Mouse (Mus musculus) heart, adult 8-10 months (tissue): Measurements from ENCODE around the gene Mta1. TPM values are rescaled to one million over a fixed set of nuclear protein-coding genes. Genes with fewer than 3 reads are reported as not detected.
A peak's percentile ranks its signal among the peaks of the same experiment; 100 is the strongest.

ENCODE experiments used
- DNase-seq: peaks from one replicate; pipeline ENCODE4 v3.0.0; 2022; ENCODE audit warnings: low spot score
- total RNA-seq, 4 experiments: library from RNA; stranded (reverse); gene quantifications; 2 replicates each; pipeline ENCODE4 v1.2.4; 2022

The Mta1 gene
- total RNA-seq, result 10 to 100 TPM; 45.0 to 47.2 (median 46.1) TPM

DNA sequence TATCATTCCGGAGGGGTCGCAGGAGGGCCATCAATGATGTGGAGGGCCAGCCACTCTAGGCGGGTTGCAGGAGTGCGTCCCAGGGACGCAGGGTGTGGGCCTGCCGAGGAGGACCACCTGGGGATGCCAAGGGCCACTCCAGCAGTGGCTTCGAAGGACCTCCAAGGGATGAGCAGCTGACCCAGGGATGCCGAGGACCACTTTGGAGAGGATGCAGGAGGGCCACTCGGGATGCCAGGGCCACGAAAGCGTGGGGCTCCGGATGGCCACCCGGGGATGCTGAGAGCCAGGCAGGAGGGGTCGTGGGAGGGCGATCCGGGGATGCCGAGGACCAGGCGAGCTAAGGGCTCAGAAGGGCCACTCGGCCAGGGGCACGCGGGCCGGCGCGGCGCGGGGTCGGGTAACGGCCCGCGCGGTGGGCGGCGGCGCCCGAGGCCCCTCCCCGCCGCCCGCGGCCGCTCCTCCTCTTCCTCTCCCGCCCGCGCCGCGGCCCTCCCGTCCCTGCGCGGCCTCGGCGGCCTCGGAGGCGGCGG, at the start of gene Mta1:
Mta1 (plus strand) TSS at position 530 of the 533 bp plus-strand sequence.
- no peak for DNase-seq

DNA sequence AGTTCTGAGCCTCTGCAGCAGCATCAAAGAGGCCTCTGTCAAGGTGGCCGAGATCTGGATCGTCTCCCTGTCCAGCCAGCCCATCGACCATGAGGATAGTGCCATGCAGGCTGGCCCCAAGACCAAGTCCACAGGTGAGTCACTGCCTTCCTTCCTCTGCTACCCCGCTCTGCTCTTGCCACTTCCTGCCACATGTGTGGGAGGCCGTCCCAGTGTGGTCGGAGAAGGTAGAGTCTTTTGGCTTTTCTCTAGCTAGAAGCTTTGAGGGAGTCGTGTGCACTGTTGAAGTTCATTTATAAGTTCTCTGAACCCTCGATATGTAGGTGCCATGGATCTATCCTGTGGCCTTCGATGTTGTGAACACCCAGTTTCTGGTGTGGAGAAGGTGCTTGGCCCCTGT, 48.2 kb upstream of the Mta1 start:
- DNase-seq, result no peak

DNA sequence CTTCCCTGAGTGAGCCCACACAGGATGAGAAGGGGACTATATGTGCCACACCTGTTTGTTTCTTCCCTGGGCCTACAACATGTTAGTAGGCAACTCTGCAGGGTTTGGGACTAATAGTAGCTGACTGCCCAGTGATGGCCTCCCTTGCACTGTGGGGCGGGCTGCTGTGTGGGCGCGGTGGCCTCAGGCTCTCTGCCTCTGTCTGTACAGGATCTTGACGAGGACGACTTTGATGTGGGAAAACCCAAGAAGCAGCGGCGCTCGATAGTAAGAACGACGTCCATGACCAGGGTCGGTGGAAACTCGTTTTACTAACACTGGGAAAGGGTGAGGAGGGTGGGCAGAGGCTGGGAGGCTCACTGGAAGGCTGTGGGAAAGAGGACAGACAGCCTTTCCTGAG, 47.4 kb upstream of the Mta1 start:
- DNase-seq, result no peak

DNA sequence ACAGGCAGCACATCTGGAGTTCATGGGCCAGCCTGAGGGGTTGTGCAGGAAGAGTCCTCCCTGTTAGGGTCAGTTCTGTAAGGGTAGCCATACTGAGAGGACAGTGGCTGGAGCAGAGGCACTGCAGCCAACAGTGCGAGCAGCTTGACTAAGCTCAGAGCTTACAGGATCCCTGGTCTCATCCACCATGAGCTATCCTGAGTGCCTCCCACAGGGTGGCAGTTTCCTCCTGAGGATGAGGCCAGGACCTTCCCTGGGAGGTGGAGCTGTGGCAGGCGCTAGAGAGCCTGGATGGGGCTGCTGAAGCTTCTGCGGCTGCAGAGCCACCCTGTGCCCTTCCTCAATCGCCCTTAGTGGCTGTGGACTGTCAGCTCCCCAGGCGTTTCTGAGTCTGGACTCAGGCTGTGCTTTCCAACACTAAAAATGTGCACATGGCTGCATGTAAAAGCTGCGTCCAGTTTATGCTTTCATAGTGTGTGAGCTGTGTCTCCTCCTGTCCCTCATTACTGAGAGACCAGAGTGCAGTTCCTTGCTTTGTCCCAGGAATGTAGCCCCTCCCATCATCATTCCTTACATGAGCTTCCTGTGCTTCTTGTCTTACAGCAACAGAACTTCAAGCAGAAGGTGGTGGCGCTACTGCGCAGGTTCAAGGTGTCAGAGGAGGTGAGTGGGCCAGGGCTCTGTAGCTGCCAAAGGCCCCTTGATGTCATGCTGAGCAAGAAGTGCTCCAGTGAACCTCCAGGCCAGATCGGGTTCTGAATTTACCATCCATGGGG, 46.3 kb upstream of the Mta1 start:
- DNase-seq, result no peak

DNA sequence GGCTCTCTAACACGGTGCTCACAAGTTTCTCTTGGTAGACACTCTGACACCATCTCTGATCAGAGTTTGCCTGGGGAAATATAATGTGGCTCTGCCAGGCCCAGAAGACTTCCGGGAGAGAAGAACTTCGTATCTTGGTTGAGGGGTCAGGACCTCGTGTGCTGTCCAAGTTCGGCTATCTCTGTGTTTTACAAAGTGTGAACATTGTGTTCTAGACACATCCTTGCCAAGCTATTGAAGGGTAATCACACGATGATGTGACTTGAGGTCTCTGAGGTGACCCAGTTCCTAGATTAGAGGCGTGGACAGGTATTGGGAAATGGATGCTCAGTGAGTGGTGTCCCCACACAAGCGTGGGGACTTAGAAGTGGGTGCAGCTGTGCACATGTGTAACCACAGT, 42.0 kb upstream of the Mta1 start:
- peak; percentile 36 for DNase-seq

DNA sequence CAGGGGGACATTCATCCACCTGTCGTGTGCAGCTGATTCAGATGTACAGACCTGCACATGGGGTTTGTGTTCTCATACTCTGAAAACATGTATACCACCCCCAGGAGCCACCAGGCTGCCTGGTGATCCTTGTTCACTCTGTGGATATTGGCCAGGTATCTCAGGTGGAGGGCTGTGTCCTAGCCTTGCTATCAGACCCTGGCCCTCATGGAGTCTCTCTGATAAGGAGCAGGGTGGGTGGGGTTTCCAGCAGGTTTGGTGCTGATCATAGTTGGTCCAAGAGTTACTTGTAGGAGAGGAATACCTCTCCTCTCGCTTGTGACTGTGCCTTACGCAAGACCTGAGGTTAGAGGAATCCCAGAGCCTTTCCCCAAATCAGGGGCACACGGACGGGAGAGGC, 37.9 kb upstream of the Mta1 start:
- DNase-seq, result no peak

DNA sequence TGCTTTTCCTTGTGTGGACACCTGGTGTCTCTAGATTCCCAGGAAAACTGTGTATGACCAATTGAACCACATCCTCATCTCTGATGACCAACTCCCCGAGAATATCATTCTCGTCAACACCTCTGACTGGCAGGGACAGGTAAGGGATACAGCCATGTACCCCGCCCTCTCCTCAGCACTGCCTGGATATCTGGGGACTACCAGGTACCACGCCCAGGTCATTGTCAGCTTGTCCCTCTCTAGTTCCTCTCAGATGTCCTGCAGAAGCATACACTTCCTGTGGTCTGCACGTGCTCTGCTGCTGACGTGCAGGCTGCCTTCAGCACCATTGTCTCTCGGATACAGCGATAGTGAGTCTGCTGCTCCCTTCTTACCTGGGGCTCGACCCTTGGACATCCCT, 36.5 kb upstream of the Mta1 start:
- no peak for DNase-seq

DNA sequence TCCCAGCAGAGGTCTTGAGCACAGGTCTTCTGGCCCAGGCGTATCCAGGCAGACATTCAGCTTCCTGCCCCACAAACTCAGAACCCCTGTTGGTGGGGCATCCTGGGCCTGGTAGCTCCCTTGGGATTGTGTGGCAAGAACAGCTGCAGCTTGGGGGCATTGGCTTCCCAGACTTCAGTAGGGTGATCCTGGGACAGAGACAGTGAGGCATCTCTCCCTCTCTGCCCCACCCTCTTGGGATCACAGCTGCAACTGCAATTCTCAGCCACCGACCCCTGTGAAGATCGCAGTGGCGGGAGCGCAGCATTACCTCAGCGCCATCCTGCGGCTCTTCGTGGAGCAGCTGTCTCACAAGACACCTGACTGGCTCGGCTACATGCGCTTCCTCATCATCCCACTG, 35.9 kb upstream of the Mta1 start:
- DNase-seq, result no peak

DNA sequence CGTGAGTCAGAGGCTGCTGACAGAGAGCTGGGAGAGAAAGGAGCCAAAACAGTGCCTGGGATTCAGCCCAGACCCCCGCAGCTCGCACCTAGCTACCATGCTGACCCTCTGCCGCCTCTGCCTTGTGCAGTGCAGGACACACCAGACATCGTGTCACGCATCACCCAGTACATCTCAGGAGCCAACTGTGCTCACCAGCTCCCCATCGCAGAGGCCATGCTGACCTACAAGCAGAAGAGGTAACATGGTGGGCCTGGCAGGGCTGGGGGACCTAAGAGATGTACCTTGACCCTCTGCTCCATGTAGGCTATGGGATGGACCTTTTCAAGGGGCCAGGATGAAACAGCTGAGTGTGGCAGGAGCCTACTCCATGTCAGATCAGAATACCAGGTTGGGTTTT, 34.4 kb upstream of the Mta1 start:
- DNase-seq, result no peak

DNA sequence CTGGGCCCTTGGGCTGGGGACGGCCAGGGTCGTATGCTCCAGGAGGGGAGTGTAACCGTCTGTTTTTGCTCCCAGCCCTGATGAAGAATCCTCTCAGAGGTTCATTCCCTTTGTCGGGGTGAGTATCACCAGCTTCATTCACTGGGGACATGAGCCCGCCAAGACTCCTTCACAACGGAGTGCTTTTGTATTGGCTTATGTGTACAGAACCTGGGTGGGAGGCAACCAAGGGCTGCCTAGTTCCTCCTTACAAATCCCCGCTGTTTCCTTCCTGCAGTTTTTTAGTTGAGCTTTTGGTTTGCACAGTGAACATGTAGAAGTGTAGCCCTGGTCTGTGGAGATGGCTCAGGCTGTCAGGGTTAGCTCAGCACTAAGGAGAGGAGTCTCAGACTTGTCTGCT, 30.1 kb upstream of the Mta1 start:
- DNase-seq, result no peak

DNA sequence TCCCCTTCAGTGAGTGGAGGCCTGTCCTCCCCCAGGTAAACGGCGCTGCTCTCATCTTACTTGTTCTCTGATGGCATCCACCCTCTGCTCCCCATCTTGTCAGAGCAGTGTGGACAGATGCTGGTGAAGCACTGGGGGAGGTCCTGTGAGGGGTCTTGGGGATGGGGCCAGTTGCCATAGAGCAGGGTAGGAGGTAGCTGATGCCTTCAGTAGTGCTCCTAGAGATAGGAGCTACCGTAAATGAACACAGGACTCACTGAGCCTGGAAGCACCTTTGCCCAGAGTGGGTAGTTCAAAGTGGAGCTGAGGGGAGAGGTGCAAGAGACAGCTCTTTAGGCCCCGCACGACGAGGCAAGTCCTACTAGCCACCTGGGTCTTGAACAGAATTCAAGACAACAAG, 28.7 kb upstream of the Mta1 start:
- no peak for DNase-seq

DNA sequence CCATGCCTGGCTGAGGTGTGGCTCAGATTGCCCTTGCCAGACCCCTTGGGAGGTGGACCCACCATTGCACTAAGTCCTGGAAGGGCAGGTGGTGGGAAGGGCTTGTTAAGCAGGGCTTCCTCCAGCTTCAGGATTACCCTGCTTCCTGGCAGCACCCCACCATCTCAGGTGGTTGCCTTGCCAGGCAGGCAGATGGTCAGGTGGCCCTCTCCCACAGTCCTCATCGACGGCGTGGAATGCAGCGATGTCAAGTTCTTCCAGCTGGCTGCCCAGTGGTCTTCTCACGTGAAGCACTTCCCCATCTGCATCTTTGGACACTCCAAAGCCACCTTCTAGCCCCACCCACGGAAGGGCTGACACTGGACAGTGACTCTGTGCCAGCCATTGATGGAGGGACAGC, 26.8 kb upstream of the Mta1 start:
- no peak for DNase-seq

DNA sequence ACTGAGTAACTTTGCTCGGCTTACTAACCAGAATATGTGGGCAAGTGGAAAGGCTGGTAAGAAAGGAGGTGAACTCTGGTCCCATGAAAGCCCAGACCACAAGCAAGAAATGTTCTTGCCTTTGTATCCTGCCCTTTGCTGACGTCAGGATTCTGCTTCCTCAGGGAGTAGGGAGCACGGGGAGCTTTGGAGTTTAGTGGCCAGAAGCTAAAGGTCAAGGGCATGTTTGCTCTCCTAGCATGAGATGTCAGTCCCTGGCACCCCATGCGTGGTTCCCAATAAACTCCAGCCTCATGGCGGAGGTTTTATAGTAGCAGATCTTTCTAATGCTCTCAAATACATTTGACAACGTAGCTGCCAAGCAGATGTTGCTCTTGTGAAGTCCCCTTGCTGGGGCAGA, 26.3 kb upstream of the Mta1 start:
- no peak for DNase-seq

DNA sequence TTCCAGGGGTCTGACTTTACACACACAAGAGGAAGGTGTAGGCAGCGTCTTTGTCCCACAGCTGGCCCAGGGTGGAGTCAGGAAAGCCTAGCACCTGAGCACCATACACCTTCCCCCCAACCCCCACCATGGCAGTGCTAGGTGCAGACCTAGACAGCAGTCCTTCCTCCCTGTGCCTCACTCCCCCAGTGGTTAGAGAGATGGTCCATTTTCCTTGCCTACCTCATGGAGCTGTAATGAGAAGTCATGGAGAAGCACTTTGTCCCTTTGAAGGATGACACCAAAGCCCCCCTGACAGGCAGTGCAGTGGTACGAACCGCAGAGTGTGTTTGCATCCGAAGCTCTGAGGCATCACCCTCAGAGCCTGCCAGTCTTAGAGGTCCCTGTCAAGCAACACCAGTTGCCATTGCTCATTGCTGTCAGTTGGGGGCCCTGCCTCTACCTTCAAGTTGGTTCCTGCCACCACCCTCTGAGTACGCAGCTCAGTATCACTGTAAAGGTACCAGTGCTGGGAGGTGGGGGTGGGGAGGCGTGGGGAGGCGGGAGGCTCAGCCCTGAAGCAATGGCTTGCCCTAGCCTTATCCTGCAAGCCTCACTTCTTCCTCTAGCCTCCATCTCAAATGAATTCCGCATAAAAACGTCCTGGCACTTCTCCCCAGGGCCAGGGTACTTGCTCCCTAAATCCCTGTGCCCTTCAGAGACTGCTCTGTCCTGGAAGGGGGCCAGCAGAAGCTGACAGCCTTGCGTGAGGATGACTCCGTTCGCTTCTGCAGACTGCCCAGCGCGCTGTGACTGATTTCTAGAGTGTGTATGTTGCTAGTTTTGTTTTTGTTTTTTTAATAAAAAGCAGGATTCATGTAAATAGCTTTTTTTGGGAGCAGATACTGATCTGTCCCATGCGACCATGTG, 24.4 kb upstream of the Mta1 start:
- DNase-seq, result no peak

DNA sequence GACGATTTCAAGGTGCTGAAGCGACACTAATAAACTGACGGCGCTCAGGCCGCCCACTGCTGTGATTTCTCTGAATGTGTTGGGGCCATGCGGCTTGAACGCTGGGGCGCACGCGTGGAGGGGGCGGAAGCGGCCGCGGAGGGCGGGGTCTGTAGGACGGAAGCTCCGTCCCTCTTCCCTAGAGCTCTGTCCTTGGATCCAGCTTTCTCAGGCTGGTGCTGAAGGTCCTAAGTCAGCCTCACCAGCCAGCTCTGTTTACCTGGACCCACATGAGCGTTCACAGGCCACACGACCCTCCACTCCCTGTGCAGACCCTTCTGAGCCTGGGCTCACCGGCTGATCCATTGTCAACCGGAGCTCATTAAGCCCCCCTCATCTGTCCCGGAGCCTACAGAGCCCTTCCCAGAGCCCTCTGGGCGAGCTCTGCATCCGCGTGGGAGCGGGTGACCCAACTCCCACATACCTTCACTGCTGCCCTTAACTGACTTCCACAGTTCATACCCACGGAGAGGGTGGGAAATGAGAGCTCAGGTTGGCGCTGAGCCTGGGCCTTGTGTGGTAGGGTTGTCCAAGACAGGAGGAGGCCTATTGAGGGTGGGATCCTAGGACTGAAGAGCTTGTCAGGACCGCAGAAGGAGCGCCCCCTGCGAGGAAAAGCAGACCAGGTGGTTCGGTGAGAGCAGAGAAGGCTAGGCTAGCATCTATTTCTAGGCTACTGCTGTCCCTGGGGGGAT, 23.6 kb upstream of the Mta1 start, which contains the start of gene Tex22:
Tex22 (plus strand) TSS at position 174 of the 734 bp plus-strand sequence.
- peak; percentile 88 for DNase-seq

DNA sequence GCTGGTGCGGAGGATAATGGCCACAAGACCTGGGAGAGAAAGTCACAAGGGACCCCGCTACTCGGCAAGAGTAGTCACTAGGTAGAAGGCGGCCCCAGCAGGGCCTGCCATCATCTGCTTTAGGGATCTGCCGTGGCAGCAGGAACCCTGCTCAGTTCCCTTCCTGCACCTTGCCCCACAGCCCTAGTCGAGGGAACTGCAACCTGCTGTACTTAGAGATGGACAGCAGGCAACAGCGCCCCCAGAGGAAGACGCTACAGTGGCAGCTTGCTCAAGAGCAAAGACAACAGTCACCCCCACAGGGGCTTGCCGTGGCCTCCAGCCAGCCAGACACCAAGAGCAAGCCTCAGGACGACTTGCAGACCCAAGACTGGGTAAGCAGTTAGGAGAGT, 23.0 kb upstream of the Mta1 start:
- peak; percentile 85 for DNase-seq

DNA sequence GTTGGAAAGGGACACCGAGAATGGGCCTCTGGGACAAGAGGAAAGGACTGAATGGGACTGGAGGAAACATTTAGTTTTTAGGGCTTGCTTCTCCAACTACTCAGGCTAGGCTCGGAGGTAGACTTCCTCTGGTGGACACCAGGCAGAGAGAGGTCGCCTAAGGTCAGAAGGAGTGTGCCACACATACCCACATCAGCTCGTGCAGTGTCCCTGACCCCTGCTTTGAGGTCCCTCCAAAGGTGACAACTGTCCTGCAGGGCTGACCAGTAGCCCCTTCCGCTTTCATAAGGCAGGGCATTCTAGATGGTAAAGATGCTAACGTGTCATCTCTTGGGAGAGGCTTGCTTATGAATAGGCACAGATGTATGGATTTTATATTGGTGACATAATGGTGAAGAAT, 22.6 kb upstream of the Mta1 start:
- DNase-seq, result no peak

DNA sequence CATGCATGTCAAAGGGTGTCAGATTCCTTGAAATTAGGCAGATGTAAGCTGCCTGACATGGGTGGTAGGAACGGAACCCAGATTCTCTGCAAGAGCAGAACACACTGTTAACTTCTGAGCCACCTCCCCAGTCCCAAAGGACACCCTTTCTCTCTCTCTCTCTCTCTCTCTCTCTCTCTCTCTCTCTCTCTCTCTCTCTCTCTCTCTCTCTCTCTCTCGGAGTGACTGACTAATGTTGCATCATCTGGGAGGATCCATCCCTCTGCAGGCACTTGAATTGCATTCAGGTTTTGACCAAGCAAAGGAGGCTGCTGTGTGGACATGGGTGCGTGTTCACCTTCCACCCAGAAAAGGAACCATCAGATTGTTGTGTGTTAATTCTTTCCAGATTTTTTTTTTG, 10.8 kb upstream of the Mta1 start:
- no peak for DNase-seq

DNA sequence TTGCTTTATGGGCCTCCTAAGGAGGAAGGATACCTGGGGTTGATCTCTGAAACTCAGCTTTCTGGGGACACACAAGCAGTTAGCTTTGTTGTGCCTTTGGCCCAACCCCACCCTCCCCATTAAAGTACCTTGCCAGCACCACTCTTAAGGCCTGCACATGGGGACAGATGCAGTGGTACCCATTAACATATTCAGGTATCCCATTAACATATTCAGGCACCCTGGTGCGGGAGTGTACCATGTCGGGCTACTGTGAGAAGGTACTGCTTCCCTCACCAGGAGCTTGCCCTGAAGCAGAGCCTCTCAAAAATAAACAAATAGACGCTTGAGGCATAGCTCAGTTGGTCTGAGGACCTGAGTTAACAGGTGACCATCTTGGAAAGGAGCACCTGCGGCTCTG, 10.1 kb upstream of the Mta1 start:
- DNase-seq, result no peak

DNA sequence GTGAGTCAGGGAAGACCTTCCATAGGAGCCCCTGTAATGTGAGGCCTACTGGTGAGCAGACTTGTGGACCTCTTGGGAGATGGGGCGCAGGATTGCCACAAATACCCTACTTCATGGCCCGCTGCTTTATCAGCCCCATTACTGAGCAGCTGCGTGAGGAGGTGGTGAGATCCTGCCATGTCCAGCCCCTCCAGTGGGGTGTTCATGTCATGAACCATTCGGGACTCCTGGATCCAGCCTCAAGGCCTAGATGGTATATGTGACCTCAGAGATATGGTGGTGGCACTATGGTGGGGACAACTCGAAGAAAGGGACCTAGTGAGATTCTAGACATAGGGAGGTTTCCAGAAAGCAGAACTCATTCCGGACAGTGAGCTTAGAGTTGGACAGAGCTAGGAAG, 9.0 kb upstream of the Mta1 start:
- DNase-seq, result no peak

DNA sequence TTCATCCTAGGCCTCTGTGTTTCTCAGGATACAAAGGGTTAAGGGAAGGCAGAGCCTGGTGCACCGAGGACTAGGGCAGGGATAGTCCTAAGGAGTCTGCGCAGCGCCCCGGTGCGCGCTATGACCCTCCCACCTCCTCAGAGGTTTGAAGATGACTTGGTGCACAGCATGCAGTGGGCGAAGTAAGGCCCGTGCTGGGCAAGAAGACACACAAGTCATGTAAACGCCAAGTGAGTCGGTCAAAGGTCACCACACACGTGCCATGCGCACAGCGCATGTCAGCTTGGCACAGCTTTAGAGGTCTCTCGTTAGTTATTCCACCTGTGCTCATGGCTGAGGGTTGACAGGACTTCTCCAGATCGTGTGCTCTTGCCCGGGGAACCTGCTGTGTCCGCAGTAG, 8.0 kb upstream of the Mta1 start:
- DNase-seq, result no peak

DNA sequence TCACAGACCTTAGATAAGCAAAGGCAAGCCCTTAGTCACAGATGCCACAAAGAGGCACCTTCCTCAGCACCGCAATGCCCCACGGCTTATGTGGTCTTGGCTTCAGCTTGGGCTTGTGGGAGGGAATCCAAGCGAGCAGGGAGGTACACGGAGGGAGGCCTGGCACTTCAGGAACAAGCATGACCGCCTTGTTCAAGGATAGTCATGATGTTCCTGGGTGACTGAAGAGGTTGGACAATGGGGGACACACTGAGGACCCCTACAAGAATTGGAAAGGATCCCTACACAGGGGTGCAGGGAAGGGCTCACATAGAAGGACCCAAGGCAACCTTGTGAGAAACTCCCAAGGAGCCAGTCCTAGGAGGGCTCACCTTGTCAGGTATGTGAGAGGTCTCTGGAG, 1.0 kb upstream of the Mta1 start:
- no peak for DNase-seq
